Mouse (Mus musculus): Measurements from ENCODE around the gene Tmem151a. TPM values are rescaled to one million over a fixed set of nuclear protein-coding genes. Genes with fewer than 3 reads are reported as not detected.

Tmem151a gene
- total RNA-seq, 2 experiments from 2014 or later = 2.7 to 2.8 TPM

DNA sequence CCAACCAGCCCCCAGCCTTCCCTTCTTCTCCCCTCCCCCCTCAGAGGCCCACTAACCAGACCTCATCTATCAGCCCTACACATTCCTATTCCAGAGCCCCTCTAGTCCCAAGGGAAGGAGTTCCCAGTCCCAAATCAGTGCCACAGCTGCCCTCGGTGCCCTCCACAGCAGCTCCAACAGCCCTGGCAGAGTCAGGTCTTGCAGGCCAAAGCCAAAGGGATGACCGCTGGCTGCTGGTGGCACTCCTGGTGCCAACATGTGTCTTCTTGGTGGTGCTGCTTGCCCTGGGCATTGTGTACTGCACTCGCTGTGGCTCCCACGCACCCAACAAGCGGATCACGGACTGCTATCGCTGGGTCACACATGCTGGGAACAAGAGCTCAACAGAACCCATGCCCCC is 15.4 kb downstream of the Tmem151a start:
- intact Hi-C loops (cut with DNase I) = loop anchor here (5.0 kb wide), 1 partner anchor 53 kb away; no protein-coding TSS in a partner anchor

DNA sequence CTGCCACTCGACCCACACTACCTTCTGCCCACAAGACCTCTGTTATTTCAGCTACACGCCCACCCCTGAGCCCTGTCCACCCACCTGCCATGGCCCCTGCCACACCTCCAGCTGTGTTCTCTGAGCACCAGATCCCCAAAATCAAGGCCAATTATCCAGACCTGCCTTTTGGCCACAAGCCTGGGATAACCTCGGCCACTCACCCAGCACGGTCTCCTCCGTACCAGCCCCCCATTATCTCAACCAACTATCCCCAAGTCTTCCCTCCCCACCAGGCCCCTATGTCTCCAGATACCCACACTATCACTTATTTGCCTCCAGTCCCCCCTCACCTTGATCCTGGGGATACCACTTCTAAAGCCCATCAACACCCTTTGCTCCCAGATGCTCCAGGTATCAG is 15.8 kb downstream of the Tmem151a start:
- intact Hi-C loops (cut with DNase I) = no loop called here
- no peak for DNase-seq

More for the DNA sequence above, 15.4 kb downstream of the Tmem151a start:
- no peak for DNase-seq

DNA sequence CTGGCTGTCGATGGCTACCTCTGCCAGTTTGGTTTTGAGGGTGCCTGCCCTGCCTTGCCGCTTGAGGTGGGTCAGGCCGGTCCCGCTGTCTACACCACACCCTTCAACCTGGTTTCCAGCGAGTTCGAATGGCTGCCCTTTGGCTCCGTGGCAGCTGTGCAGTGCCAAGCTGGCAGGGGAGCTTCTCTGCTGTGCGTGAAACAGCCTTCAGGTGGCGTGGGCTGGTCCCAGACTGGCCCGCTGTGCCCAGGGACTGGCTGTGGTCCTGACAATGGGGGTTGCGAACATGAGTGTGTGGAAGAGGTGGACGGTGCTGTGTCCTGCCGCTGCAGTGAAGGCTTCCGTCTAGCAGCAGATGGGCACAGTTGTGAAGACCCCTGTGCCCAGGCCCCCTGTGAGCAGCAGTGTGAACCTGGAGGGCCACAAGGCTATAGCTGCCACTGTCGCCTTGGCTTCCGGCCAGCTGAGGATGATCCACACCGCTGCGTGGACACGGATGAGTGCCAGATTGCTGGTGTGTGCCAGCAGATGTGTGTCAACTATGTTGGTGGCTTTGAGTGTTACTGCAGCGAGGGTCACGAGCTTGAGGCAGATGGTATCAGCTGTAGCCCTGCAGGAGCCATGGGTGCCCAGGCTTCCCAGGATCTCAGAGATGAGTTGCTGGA is 16.6 kb downstream of the Tmem151a start:
- intact Hi-C loops (cut with DNase I) = no loop called here
- peak in 1 of 2 experiments; percentile 40 for DNase-seq

- intact Hi-C loops (cut with DNase I) = no loop called here
- peak; percentile 85 to 87 for DNase-seq
Measured at GRCm38 (mm10) chr19:5067867-5068569, 17.3 kb downstream of the Tmem151a start, which contains the start of gene Cd248. Gene Cd248, plus strand, starts transcription at chr19:5068078.

GRCm38 (mm10) chr19:5067040-5067799 is 18.1 kb downstream of the Tmem151a start:
- intact Hi-C loops (cut with DNase I) = no loop called here
- no peak for DNase-seq

- DNase-seq = peak; percentile 40 to 55
- intact Hi-C loops (cut with DNase I) = no loop called here
Measured at GRCm38 (mm10) chr19:5065104-5065503, 20.2 kb downstream of the Tmem151a start.

GRCm38 (mm10) chr19:5062446-5062845 is 22.9 kb downstream of the Tmem151a start:
- peak; percentile 56 to 58 for DNase-seq

GRCm38 (mm10) chr19:5062041-5062440 is 23.3 kb downstream of the Tmem151a start:
- intact Hi-C loops (cut with DNase I) = no loop called here
- DNase-seq = no peak

More at GRCm38 (mm10) chr19:5062446-5062845, 22.9 kb downstream of the Tmem151a start:
- intact Hi-C loops (cut with DNase I) = no loop called here

DNA sequence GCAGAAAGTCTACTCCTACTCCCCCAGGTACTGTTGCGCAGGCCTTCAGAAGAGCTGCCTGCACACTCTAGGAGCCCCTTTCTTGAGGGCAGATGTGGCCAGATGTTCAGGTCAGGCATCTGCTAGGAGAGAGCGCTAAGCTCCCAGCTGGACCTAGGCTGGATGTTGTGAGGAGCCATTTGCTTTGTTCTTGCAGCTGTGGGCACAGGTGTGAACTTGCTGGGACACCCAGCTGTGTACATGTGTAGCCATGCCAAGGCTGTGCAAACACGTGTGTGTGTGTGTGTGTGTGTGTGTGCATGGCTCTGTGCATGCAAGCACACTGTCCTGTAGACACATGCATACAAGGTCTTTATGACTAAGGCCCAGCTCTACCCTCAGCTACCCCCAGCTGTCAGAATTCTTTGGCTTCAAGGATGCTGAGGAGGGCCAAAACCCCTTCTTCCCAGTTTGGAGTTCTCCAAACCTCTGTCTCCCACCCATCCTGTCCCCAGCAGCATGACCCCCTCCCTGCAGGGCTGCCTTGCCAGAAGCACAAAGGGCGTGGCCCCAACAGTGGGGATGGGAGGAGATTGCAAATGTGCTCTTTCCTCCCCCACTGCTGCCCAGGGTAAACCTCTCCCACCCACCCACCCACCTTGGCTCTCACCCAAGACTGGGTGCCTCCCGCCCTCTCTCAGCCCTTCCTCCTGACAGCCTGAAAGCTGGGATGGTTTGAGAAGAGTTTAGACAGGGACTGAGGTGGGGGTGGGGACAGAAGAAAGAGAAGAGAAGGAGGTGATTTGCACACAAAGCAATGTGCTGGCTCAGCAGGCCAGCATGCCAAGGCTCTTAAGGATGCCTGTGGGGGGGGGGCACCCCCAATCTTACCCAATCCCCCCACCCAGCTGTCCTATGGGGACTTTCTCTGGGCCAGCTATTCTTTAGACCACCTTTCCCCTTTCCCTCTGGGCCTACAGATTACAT is 24.7 kb downstream of the Tmem151a start:
- DNase-seq = peak; percentile 59 to 68
- intact Hi-C loops (cut with DNase I) = no loop called here

DNA sequence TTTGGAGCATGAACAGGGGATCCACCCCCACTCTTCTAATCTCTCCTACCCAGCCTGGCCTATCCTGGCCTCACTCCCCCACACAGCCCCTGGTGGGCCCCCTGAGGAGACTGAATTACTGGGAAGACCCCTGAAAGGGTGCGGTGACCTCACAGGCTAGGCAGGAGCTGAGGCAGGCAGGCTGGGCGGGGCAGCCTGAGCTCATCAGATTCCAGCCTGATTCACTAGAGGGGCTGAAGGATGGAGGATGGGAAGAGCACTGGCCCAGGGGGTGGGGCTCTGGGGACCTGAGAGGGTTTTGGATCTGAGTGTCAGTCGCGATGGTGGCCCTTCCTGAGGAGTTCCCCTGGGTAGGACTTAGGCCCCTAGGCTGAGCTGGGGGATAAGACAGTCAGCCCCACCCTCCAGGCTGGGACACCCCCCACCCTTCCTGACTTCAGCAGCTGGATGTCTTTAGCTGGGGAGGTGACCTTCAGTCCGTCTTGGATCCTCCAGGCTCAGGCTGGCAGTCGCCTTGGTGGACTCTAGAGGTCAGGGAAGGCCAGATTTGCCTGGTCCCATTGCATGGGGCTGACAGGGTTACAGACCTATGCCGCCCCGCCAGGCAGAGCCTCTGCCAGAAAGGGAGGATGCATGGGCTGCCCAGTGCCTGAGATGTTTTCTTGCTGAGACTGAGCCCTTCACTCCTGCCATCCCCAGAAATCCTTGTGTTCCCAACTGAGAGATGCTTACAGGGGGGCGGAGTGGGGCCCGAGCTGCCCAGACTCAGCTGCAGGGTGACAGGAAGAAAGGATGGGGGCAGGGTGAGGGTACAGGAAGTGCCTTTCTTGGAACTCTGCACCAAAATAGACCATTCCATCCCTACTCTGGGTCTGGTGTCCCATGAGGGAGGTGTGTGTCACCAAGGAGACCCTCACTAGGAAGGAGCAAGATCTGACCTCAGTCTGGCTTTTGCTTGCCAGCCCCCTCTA is 26.2 kb downstream of the Tmem151a start:
- peak; percentile 43 to 51 for DNase-seq
- intact Hi-C loops (cut with DNase I) = no loop called here

DNA sequence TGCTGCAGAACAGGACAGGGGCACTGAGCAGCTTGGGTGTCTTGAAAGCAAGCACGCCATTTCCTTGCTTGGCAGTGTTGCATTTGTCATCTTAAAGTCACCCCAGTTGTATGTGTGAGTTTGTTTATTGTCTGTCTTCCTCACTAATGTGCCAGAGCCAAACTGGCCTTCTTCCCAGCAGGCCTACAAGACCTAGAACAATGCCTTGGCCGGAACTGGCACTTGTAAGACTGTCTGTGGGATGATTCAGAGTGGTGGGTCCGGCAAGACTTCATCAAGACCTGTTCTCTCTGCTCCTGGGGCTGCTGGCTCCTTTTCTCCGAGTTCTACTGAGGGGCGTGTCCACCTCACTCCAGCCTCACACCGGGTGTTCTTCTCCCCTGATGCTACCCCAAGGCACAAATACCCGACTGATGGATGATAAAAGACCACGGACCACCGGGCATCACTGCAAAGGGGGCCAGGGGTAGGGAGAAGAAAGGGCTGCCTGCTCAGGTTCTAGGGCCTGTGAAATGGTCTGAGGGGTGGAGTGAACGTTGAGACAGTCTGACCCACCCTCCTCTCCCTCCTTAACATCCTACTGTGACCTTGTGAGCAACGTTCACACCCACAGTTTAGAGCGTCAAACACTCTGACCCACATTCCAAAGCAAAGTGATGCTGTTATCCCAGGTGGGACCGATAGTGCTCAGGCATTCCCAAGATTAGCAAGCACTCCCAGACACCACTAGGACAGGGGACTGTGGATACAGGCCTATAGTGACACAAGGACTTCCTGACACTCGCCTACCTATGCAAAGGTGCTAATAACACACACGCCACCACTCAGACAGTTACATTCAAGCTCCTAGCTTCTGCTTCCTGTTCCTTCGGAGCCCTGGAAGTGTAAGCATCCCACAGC is 27.2 kb downstream of the Tmem151a start:
- intact Hi-C loops (cut with DNase I) = no loop called here
- DNase-seq = no peak

DNA sequence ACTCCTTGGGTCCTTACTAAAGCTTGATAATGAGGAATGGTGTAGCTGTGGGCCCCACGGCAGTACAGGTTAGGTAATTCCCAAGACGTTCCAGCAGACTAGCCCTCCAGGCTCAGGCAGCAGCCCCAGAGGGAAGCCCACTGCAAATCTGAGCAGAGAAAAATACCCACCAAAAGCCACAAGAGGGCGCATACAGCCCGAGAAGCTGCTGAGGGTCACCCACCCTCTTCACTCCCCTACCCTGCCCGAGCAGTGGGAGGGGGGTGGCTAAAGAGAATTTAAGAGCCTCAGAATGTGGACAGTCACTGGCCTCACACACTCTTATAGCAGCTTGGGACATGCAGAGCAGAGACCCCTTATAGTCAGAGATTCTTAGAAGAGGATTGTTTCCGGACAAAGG is 29.1 kb downstream of the Tmem151a start:
- peak; percentile 50 to 67 for DNase-seq
- intact Hi-C loops (cut with DNase I) = loop anchor here (1.0 kb wide), 1 partner anchor 17 kb away; no protein-coding TSS in a partner anchor

DNA sequence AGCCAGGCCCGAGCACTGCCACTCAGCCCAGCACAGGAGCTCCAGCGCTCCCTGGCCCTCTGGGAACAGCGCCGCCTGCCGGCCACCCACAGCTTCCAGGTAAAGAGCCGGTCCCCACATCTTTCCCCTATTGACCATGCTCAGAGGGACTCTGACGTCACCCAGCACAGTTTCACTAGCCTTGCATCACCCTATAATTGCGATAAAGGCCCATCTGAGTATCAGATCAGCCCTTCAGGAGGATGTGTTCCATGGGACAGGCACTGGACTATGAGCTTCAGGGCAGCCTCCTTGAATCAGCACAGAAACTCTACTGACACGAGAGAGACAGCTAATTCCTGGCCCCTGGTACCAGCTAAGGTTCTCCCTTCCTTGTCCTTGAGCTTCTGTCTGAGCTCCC is 31.4 kb downstream of the Tmem151a start:
- DNase-seq = peak; percentile 57 to 68
- intact Hi-C loops (cut with DNase I) = no loop called here

GRCm38 (mm10) chr19:5052853-5053252 is 32.5 kb downstream of the Tmem151a start:
- intact Hi-C loops (cut with DNase I) = no loop called here
- DNase-seq = no peak

GRCm38 (mm10) chr19:5052166-5052822 is 33.0 kb downstream of the Tmem151a start:
- intact Hi-C loops (cut with DNase I) = no loop called here
- no peak for DNase-seq

- DNase-seq = no peak
- intact Hi-C loops (cut with DNase I) = no loop called here
Measured at GRCm38 (mm10) chr19:5051515-5051914, 33.8 kb downstream of the Tmem151a start.

GRCm38 (mm10) chr19:5051031-5051430 is 34.3 kb downstream of the Tmem151a start:
- intact Hi-C loops (cut with DNase I) = no loop called here
- DNase-seq = peak in 1 of 2 experiments; percentile 23
